18 mouse cellular contexts compared by ENCODE assay signal in the genomic region with DNA sequence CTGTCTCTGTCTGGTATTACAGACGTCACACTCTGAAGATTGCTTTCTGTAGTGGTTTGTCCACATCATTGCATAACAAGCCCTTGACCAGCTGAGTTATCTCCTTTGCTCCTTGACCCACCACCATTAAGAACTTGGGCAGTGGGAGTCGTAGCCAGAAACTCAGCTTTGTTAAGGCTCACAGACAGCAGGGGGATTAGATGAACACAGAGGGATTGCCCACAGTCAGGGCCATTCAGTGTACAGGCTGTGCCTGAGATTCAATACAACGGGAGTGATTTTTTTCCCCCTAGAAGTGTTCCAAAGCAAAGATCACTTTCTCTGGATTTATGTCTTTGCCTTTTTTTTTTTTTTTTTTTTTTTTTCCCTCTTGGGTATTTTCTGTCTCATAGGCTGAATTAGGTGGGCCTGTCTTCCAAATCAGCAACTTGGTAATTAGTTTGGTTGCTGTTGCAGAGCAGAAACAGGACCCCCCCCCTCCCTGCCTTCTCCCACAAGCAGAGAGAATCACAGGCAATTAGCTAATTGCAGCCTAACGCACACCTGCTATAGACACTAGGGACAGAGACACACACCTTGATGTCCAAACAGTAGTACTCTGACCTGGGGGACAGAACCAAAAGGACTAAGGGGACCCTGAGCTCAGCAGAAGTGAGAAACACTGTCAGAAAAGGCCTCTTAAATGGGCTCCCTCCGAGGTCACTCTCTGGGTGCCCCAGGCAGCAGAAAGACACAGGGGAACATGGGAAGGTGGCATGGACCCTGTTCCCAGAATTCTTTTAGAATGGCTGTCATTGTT.
DNase-seq lines count a peak whose midpoint lies in the region; ATAC-seq and TF ChIP-seq lines count a peak whose summit lies in the region.
"Had no signal": no experiment of that assay in that cellular context is flagged by ENCODE, and none has a peak within 500 bp of the region (broad histone marks: within the 10 kb centered on the region; RNA-seq: fewer than 3 reads in every experiment).

No protein-coding gene starts in this region.

- H3K27ac ChIP-seq in intestine, embryonic 14.5 days (ENCODE audit: low read depth), result no peak overlapping the region
- H3K27ac ChIP-seq in intestine, embryonic 15.5 days, result no peak overlapping the region
- H3K27ac ChIP-seq in forebrain, embryonic 15.5 days (replicated peaks), result no peak overlapping the region
- no peak overlapping the region for H3K27ac ChIP-seq in hindbrain, postnatal 0 days
- H3K27ac ChIP-seq: embryonic facial prominence, embryonic 15.5 days; liver, embryonic 13.5 days had no signal

- H3K4me1 ChIP-seq in intestine, embryonic 14.5 days (replicated peaks; ENCODE audit: control insufficient read depth, insufficient read depth, low read length), result no peaks in the 10 kb centered on the region
- H3K4me1 ChIP-seq in intestine, embryonic 15.5 days (replicated peaks), result no peaks in the 10 kb centered on the region
- H3K4me1 ChIP-seq in forebrain, embryonic 15.5 days, result peaks cover 10% of the 10 kb centered on the region; the same call in 1 of the 2 replicates
- no peaks in the 10 kb centered on the region for H3K4me1 ChIP-seq in hindbrain, postnatal 0 days (ENCODE audit: insufficient read depth, low read length)
- H3K4me1 ChIP-seq: embryonic facial prominence, embryonic 15.5 days; liver, embryonic 13.5 days had no signal

- H3K27me3 ChIP-seq in intestine, embryonic 14.5 days (replicated peaks; ENCODE audit: control insufficient read depth, insufficient read depth, low read length), result no peaks in the 10 kb centered on the region
- no peaks in the 10 kb centered on the region for H3K27me3 ChIP-seq in intestine, embryonic 15.5 days (replicated peaks)
- no peaks in the 10 kb centered on the region for H3K27me3 ChIP-seq in forebrain, embryonic 15.5 days
- no peaks in the 10 kb centered on the region for H3K27me3 ChIP-seq in hindbrain, postnatal 0 days (ENCODE audit: insufficient read depth, low read length)
- H3K27me3 ChIP-seq: liver, embryonic 13.5 days had no signal

- H3K4me3 ChIP-seq in intestine, embryonic 14.5 days (ENCODE audit: low read depth, low read length), result no peak overlapping the region
- no peak overlapping the region for H3K4me3 ChIP-seq in intestine, embryonic 15.5 days (replicated peaks)
- no peak overlapping the region for H3K4me3 ChIP-seq in forebrain, embryonic 15.5 days
- H3K4me3 ChIP-seq in hindbrain, postnatal 0 days (ENCODE audit: low read length), result no peak overlapping the region
- H3K4me3 ChIP-seq: embryonic facial prominence, embryonic 15.5 days; liver, embryonic 13.5 days had no signal

- no peak overlapping the region for H3K4me2 ChIP-seq in intestine, embryonic 14.5 days (ENCODE audit: low read length)
- H3K4me2 ChIP-seq in intestine, embryonic 15.5 days (replicated peaks), result no peak overlapping the region
- 0 out of 2 replicates have a peak overlapping the region, but pooled peaks have one; percentile 4 for H3K4me2 ChIP-seq in forebrain, embryonic 15.5 days (replicated peaks)
- H3K4me2 ChIP-seq in hindbrain, postnatal 0 days (ENCODE audit: low read depth, low read length), result peak overlapping the region; percentile 21; the same call in 1 of the 2 replicates
- H3K4me2 ChIP-seq: embryonic facial prominence, embryonic 15.5 days; heart, embryonic 11.5 days; liver, embryonic 13.5 days had no signal

- 53% methylated on average over 5 of the region's 5 CpGs for WGBS in intestine, embryonic 14.5 days
- 58% methylated on average over 5 of the region's 5 CpGs for WGBS in intestine, embryonic 15.5 days
- WGBS in forebrain, embryonic 15.5 days, result 15% methylated on average over 5 of the region's 5 CpGs
- 30% methylated on average over 5 of the region's 5 CpGs for WGBS in hindbrain, postnatal 0 days

- H3K9ac ChIP-seq in intestine, embryonic 14.5 days (ENCODE audit: low read length), result no peak overlapping the region
- no peak overlapping the region for H3K9ac ChIP-seq in intestine, embryonic 15.5 days
- no peak overlapping the region for H3K9ac ChIP-seq in forebrain, embryonic 15.5 days (replicated peaks)
- no peak overlapping the region for H3K9ac ChIP-seq in hindbrain, postnatal 0 days (replicated peaks; ENCODE audit: low read length)
- H3K9ac ChIP-seq: embryonic facial prominence, embryonic 15.5 days; liver, embryonic 13.5 days had no signal

- H3K36me3 ChIP-seq in intestine, embryonic 14.5 days (ENCODE audit: control insufficient read depth, insufficient read depth, low read length), result no peaks in the 10 kb centered on the region
- H3K36me3 ChIP-seq in intestine, embryonic 15.5 days, result no peaks in the 10 kb centered on the region
- H3K36me3 ChIP-seq in forebrain, embryonic 15.5 days, result no peaks in the 10 kb centered on the region
- no peaks in the 10 kb centered on the region for H3K36me3 ChIP-seq in hindbrain, postnatal 0 days (ENCODE audit: insufficient read depth, low read length)
- H3K36me3 ChIP-seq: embryonic facial prominence, embryonic 15.5 days; liver, embryonic 13.5 days had no signal

- ATAC-seq in intestine, embryonic 14.5 days (replicated peaks; ENCODE audit: low FRiP score, low TSS enrichment, low read depth), result no peak
- ATAC-seq in intestine, embryonic 15.5 days, result no peak
- no peak for ATAC-seq in forebrain, embryonic 15.5 days (replicated peaks)
- no peak for ATAC-seq in hindbrain, postnatal 0 days
- ATAC-seq: intestine, embryonic 16.5 days had no signal

- no peaks in the 10 kb centered on the region for H3K9me3 ChIP-seq in intestine, embryonic 14.5 days (ENCODE audit: control insufficient read depth, low read length)
- no peaks in the 10 kb centered on the region for H3K9me3 ChIP-seq in intestine, embryonic 15.5 days
- no peaks in the 10 kb centered on the region for H3K9me3 ChIP-seq in forebrain, embryonic 15.5 days
- no peaks in the 10 kb centered on the region for H3K9me3 ChIP-seq in hindbrain, postnatal 0 days (ENCODE audit: low read length)
- H3K9me3 ChIP-seq: embryonic facial prominence, embryonic 15.5 days; liver, embryonic 13.5 days had no signal

- TF ChIP-seq CTCF in brain, embryonic 14.5 days (IDR thresholded peaks at IDR 0.05; ENCODE audit: borderline replicate concordance, extremely low read depth, insufficient read depth, insufficient read length), result no peak
- TF ChIP-seq CTCF in hindbrain, postnatal 0 days (IDR thresholded peaks at IDR 0.05; ENCODE audit: low read depth), result no peak

- peak; percentile 31 for DNase-seq in intestine, embryonic 14.5 days (ENCODE audit: low spot score)
- peak; percentile 73 for DNase-seq in brain, embryonic 14.5 days (ENCODE audit: low read depth)
- no peak for DNase-seq in hindbrain, postnatal 0 days (ENCODE audit: low spot score)
- DNase-seq in ovary, adult 18-20 months (ENCODE audit: low spot score), result no peak
- DNase-seq in frontal cortex, adult 2 months (ENCODE audit: extremely low spot score in 1 of 2, low spot score in 1 of 2), result no peak
- DNase-seq: adrenal gland, postnatal 36 days; B cell, adult 2 months; cerebellum, adult 9-10 months; gastrocnemius, postnatal 36 days; heart, postnatal 14 days; left cerebral cortex, postnatal 4 days; liver, embryonic 13.5 days; right cerebral cortex, postnatal 14 days had no signal

- no peak for TF ChIP-seq POLR2A in brain, embryonic 14.5 days (IDR thresholded peaks at IDR 0.05; ENCODE audit: borderline replicate concordance, extremely low read depth, insufficient read depth, insufficient read length, poor library complexity, severe bottlenecking)

Comparison
In these comparisons a context has a peak if more than half of its experiments do, and no peak if none do; other contexts are left out.
1. DNase-seq: peak in intestine, embryonic 14.5 days (single experiment) and brain, embryonic 14.5 days (single experiment); none in hindbrain, postnatal 0 days (single experiment), ovary, adult 18-20 months (single experiment) and frontal cortex, adult 2 months (0 of 2).
2. H3K4me2 ChIP-seq: peak in forebrain, embryonic 15.5 days (single experiment) and hindbrain, postnatal 0 days (single experiment); none in intestine, embryonic 14.5 days (single experiment) and intestine, embryonic 15.5 days (single experiment).